Mouse (Mus musculus) small intestine, adult 2 months (tissue): ENCODE data around the gene Kncn. TPM values are rescaled to one million over a fixed set of nuclear protein-coding genes. Genes with fewer than 3 reads are reported as not detected.

Source experiments
- H3K27ac ChIP-seq: fragments of 200-500 bp; 2 replicates; pipeline ENCODE4 v1.5.1; 2012; ENCODE audit warnings: low read depth, low read length, control low read depth, inconsistent platforms; ENCODE audit not compliant: insufficient read depth
- H3K27me3 ChIP-seq: fragments of 200-500 bp; 2 replicates; pipeline ENCODE4 v1.6.1; 2012; ENCODE audit warnings: mild to moderate bottlenecking, moderate library complexity, low read length, inconsistent platforms; ENCODE audit not compliant: control insufficient read depth, insufficient read depth
- H3K36me3 ChIP-seq: fragments of 200-500 bp; 2 replicates; pipeline ENCODE4 v1.6.1; 2012; ENCODE audit warnings: mild to moderate bottlenecking, low read length, control low read depth, inconsistent platforms; ENCODE audit not compliant: control insufficient read depth, insufficient read depth
- H3K4me1 ChIP-seq: fragments of 200-500 bp; 2 replicates; pipeline ENCODE4 v1.6.1; 2012; ENCODE audit warnings: low read length, inconsistent platforms, mixed read lengths; ENCODE audit not compliant: control insufficient read depth, insufficient read depth, insufficient read length
- H3K4me3 ChIP-seq: fragments of 200-500 bp; 2 replicates; pipeline ENCODE4 v1.5.1; 2012; ENCODE audit warnings: low read depth, mild to moderate bottlenecking, control low read depth, inconsistent platforms, low read length, moderate library complexity
- CTCF ChIP-seq: fragments of 200-500 bp; IDR thresholded peaks from 2 replicates; pipeline ENCODE4 v1.5.1; 2012; ENCODE audit warnings: low read depth, mild to moderate bottlenecking, control low read depth, inconsistent platforms, low read length, moderate library complexity, mixed read lengths; ENCODE audit not compliant: insufficient replicate concordance, insufficient read length; ENCODE audit errors: extremely low read depth
- POLR2A ChIP-seq: fragments of 200-500 bp; IDR thresholded peaks from 2 replicates; pipeline ENCODE4 v1.6.1; 2012; ENCODE audit warnings: low read depth, mild to moderate bottlenecking, control low read depth, inconsistent platforms, low read length, moderate library complexity
- WGBS: fragments of 180-500 bp; shearing (Covaris S2); methylation state at CpG from one replicate; pipeline ENCODE4 v1.1.7; 2018; 5-methylcytosine and 5-hydroxymethylcytosine counted together
- polyA plus RNA-seq: library from polyadenylated mRNA; depleted of rRNA; stranded (reverse); fragments of >200 nt; gene quantifications from 2 replicates; pipeline ENCODE4 v1.2.3, GENCODE M21; 2012

The Kncn gene
- polyA plus RNA-seq, 1 experiment, result not detected

DNA sequence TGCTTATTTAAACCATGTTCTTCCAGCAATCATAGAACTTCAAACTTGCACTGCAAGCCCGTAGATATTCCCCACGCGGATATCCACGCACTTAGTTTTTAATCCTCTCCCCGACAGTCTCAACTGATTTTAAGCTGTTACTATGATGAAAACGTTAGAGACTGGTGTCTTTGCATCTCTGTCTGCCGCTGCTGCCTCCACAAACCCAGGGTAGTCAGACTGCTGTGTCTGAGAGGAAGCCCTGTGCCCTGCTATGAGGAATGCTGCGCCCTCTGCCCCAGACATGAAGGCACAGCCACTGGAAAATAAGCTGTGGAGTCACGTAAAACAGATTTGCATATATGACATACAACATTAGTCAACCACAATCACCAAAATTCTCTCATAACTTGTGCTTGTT is 5.4 kb upstream of the Kncn start:
- no peak for TF ChIP-seq POLR2A
- no peak for TF ChIP-seq CTCF

DNA sequence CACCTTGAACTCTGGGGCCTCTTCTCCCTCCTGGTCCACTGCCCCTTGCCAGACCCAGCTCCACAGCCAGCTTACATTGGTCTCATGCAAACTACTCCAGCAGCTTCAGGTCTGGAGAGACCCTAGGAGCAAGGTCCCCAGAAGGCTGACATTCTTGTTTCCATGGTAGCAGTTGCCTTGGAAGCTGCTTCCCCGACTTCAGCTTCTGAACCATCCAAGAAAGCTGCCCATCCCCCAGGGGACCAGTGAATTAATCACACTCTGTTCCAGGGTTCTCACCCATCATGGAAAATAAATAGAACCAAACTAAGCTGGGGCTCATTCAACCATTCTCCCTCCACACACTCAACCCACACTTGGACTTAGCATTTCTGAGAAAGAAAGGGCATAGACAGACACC is 3.0 kb upstream of the Kncn start:
- TF ChIP-seq CTCF, result no peak
- no peak for TF ChIP-seq POLR2A
- Histone ChIP-seq H3K4me1 (no peaks in the 10 kb centered on the region), H3K27ac (no peak overlapping the region), H3K27me3 (no peaks in the 10 kb centered on the region), H3K4me3 (no peak overlapping the region), H3K36me3 (peaks cover 11% of the 10 kb centered on the region)
- WGBS, result 38% methylated on average over 1 of the region's 1 CpGs

More for the DNA sequence above, 5.4 kb upstream of the Kncn start:
- Histone ChIP-seq H3K36me3 (peaks cover 34% of the 10 kb centered on the region), H3K27ac (no peak overlapping the region), H3K27me3 (no peaks in the 10 kb centered on the region), H3K4me3 (no peak overlapping the region), H3K4me1 (no peaks in the 10 kb centered on the region)
- 77% methylated on average over 9 of the region's 9 CpGs for WGBS

DNA sequence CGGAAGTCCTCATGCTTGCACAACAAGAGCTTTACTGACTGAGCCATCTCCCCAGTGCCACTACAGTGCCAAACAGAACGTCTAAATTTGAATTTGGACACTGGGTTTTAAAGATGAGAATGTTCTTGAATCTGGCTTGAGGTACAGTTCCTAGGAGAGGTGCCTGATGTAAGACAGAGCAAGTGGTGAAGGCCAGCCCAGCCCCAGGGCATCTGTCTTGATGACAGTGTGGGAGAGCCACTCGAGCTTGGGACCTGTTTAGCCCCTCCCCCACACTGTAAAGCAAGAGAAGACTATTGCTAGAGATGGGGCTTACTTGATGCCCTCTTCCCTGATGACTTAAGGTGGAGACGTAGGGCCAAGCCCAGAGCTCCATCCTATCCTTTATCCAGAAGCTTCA is 2.0 kb upstream of the Kncn start:
- H3K4me3 ChIP-seq, result no peak overlapping the region
- no peaks in the 10 kb centered on the region for H3K27me3 ChIP-seq
- H3K27ac ChIP-seq, result no peak overlapping the region
- WGBS, result 48% methylated on average over 4 of the region's 4 CpGs
- no peaks in the 10 kb centered on the region for H3K4me1 ChIP-seq
- peaks cover 9% of the 10 kb centered on the region for H3K36me3 ChIP-seq
- TF ChIP-seq CTCF (no peak), POLR2A (no peak)

GRCm38 (mm10) chr4:115885846-115886245 is 1.6 kb downstream of the Kncn start:
- Histone ChIP-seq H3K4me1 (peaks cover 2% of the 10 kb centered on the region; the same call in 1 of the 2 replicates), H3K4me3 (no peak overlapping the region), H3K27me3 (peaks cover 13% of the 10 kb centered on the region), H3K27ac (no peak overlapping the region), H3K36me3 (no peaks in the 10 kb centered on the region)
- WGBS, result 62% methylated on average over 3 of the region's 3 CpGs
- TF ChIP-seq CTCF (no peak), POLR2A (no peak)

DNA sequence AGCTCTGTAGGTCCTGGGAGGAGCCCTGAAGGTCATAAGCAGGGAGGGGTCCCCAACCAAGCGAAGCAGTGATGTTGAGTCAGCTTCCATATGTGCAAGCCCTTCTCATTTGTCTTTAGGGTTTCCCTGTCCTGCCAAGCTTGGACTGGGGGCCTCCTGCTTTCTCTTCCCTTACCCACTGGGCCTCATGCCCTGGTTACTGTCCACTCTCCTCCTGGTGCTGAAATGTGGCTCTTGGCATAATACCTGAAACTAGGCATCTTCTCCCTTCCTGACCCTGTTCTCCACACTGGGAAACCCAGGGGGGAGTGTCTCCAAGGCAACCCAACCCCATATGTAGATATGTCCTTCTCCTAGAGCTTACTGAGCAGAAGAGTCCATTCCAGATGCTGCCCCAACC is 2.7 kb downstream of the Kncn start:
- 46% methylated on average over 1 of the region's 1 CpGs for WGBS
- TF ChIP-seq CTCF, result no peak
- TF ChIP-seq POLR2A, result no peak

GRCm38 (mm10) chr4:115890066-115890465 is 5.9 kb downstream of the Kncn start:
- Histone ChIP-seq H3K27ac (no peak overlapping the region), H3K4me1 (peaks cover 2% of the 10 kb centered on the region; the same call in 1 of the 2 replicates), H3K36me3 (no peaks in the 10 kb centered on the region), H3K4me3 (peak overlapping the region; percentile 14; the same call in 1 of the 2 replicates), H3K27me3 (peaks cover 17% of the 10 kb centered on the region)
- no peak for TF ChIP-seq POLR2A
- TF ChIP-seq CTCF, result no peak
- 19% methylated on average over 6 of the region's 6 CpGs for WGBS

More for the DNA sequence above, 2.7 kb downstream of the Kncn start:
- no peak overlapping the region for H3K27ac ChIP-seq
- H3K4me3 ChIP-seq, result no peak overlapping the region
- H3K27me3 ChIP-seq, result peaks cover 17% of the 10 kb centered on the region
- H3K4me1 ChIP-seq, result peaks cover 2% of the 10 kb centered on the region; the same call in 1 of the 2 replicates
- H3K36me3 ChIP-seq, result no peaks in the 10 kb centered on the region

DNA sequence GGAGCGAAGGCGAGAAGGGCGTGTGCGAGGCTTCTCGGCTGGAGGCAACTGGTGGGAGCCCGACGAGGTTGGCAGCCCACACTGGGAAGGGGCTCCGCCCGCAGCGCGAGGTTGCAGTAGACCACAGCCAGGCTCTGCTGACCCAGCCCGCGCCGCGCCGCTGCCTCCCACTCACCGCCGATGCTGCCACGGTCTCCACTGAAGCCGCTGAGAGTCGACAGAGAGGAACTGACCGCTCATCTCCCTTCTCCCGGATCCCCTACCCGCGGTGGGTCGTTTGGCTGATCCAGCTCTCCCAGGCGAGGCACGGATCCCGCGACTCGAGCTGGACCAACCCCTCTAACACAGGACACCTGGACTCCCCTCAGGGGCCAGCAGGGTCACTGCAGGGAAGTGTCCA is 6.4 kb downstream of the Kncn start, which contains the start of gene 6430628N08Rik:
Gene 6430628N08Rik, plus strand, starts transcription at position 113 of the 400 bp plus-strand sequence.
- Histone ChIP-seq H3K36me3 (no peaks in the 10 kb centered on the region), H3K4me1 (peaks cover 2% of the 10 kb centered on the region; the same call in 1 of the 2 replicates), H3K27me3 (peaks cover 17% of the 10 kb centered on the region), H3K27ac (no peak within 1 kb of the TSS), H3K4me3 (peak within 1 kb of the TSS; percentile 14; the same call in 1 of the 2 replicates)
- TF ChIP-seq CTCF (no peak), POLR2A (no peak)
- WGBS, result 3% methylated on average over 31 of the region's 31 CpGs
